Mouse (Mus musculus): ENCODE measurements around the gene Olfr124. TPM values are rescaled to one million over a fixed set of nuclear protein-coding genes. Genes with fewer than 3 reads are reported as not detected.

Olfr124 gene
- total and polyA plus RNA-seq, 3 experiments: not detected

- no peak for DNase-seq (ENCODE audit: low read depth, low spot score)
- Histone ChIP-seq H3K9me3 (replicated peaks; ENCODE audit: insufficient read depth, low read length) (no peaks in the 10 kb centered on the region), H3K36me3 (ENCODE audit: control insufficient read depth in 1 of 2, insufficient read depth in 2 of 2, low read length in 2 of 2) (no peaks in the 10 kb centered on the region), H3K9ac (ENCODE audit: control insufficient read depth, low read depth, low read length, poor library complexity, severe bottlenecking) (no peak within 1 kb of the TSS), H3K27me3 (ENCODE audit: control insufficient read depth in 1 of 2, insufficient read depth in 2 of 2, low read length in 2 of 2) (no peaks in the 10 kb centered on the region), H3K4me3 (ENCODE audit: control insufficient read depth in 1 of 2, insufficient read depth in 1 of 2, low read depth in 2 of 2, low read length in 2 of 2) (no peak within 1 kb of the TSS), H3K79me2 (ENCODE audit: control insufficient read depth, insufficient read depth, low read length, poor library complexity) (no peaks in the 10 kb centered on the region), H3K27ac (ENCODE audit: control insufficient read depth, low read depth, low read length) (no peak within 1 kb of the TSS), H3K4me1 (ENCODE audit: control insufficient read depth in 1 of 2, insufficient read depth in 2 of 2, low read length in 2 of 2) (no peaks in the 10 kb centered on the region)
- TF ChIP-seq CHD1 (IDR thresholded peaks at IDR 0.05; ENCODE audit: low read depth, low read length) (no peak), RCOR1 (IDR thresholded peaks at IDR 0.05; ENCODE audit: low read depth, low read length) (no peak)
Measured at GRCm38 (mm10) chr17:37847183-37847582, 47.5 kb downstream of the Olfr124 start, which contains the start of gene Olfr126. Gene Olfr126 (plus strand): TSS chr17:37847483.

Other genes starting within 250 kb of the Olfr124 start
- not detected in 2 replicates for gene Olfr112, start 230.4 kb upstream of the Olfr124 start, total RNA-seq (2012; rRNA removed)
- not detected for gene Olfr112, start 230.4 kb upstream of the Olfr124 start, polyA plus RNA-seq (2012; ENCODE audit: insufficient read depth in 1 of 2, insufficient read length in 2 of 2, low read depth in 1 of 2, low replicate concordance in 2 of 2, missing spikeins in 1 of 2)
- gene Olfr113, start 222.2 kb upstream of the Olfr124 start, total RNA-seq (2012; rRNA removed): not detected in 2 replicates
- not detected for gene Olfr113, start 222.2 kb upstream of the Olfr124 start, polyA plus RNA-seq (2012; ENCODE audit: insufficient read depth in 1 of 2, insufficient read length in 2 of 2, low read depth in 1 of 2, low replicate concordance in 2 of 2, missing spikeins in 1 of 2)
- gene Olfr114, start 207.1 kb upstream of the Olfr124 start, total RNA-seq (2012; rRNA removed): not detected in 2 replicates
- gene Olfr114, start 207.1 kb upstream of the Olfr124 start, polyA plus RNA-seq (2012; ENCODE audit: insufficient read depth in 1 of 2, insufficient read length in 2 of 2, low read depth in 1 of 2, low replicate concordance in 2 of 2, missing spikeins in 1 of 2): not detected
- gene Olfr115, start 172.8 kb upstream of the Olfr124 start, total RNA-seq (2012; rRNA removed): not detected in 2 replicates
- not detected for gene Olfr115, start 172.8 kb upstream of the Olfr124 start, polyA plus RNA-seq (2012; ENCODE audit: insufficient read depth in 1 of 2, insufficient read length in 2 of 2, low read depth in 1 of 2, low replicate concordance in 2 of 2, missing spikeins in 1 of 2)
- gene Olfr116, start 172.7 kb upstream of the Olfr124 start, total RNA-seq (2012; rRNA removed): not detected in 2 replicates
- gene Olfr116, start 172.7 kb upstream of the Olfr124 start, polyA plus RNA-seq (2012; ENCODE audit: insufficient read depth in 1 of 2, insufficient read length in 2 of 2, low read depth in 1 of 2, low replicate concordance in 2 of 2, missing spikeins in 1 of 2): not detected
- gene Olfr117, start 136.1 kb upstream of the Olfr124 start, total RNA-seq (2012; rRNA removed): not detected in 2 replicates
- gene Olfr117, start 136.1 kb upstream of the Olfr124 start, polyA plus RNA-seq (2012; ENCODE audit: insufficient read depth in 1 of 2, insufficient read length in 2 of 2, low read depth in 1 of 2, low replicate concordance in 2 of 2, missing spikeins in 1 of 2): under 1 TPM in 1 of 2 experiments, not detected in 1; 0.03 TPM
- not detected in 2 replicates for gene Olfr118, start 132.9 kb upstream of the Olfr124 start, total RNA-seq (2012; rRNA removed)
- not detected for gene Olfr118, start 132.9 kb upstream of the Olfr124 start, polyA plus RNA-seq (2012; ENCODE audit: insufficient read depth in 1 of 2, insufficient read length in 2 of 2, low read depth in 1 of 2, low replicate concordance in 2 of 2, missing spikeins in 1 of 2)
- gene Olfr119, start 103.3 kb upstream of the Olfr124 start, total RNA-seq (2012; rRNA removed): not detected in 2 replicates
- not detected for gene Olfr119, start 103.3 kb upstream of the Olfr124 start, polyA plus RNA-seq (2012; ENCODE audit: insufficient read depth in 1 of 2, insufficient read length in 2 of 2, low read depth in 1 of 2, low replicate concordance in 2 of 2, missing spikeins in 1 of 2)
- gene Olfr120, start 78.1 kb upstream of the Olfr124 start, total RNA-seq (2012; rRNA removed): not detected in 2 replicates
- gene Olfr120, start 78.1 kb upstream of the Olfr124 start, polyA plus RNA-seq (2012; ENCODE audit: insufficient read depth in 1 of 2, insufficient read length in 2 of 2, low read depth in 1 of 2, low replicate concordance in 2 of 2, missing spikeins in 1 of 2): not detected
- gene Olfr121, start 51.0 kb upstream of the Olfr124 start, total RNA-seq (2012; rRNA removed): not detected in 2 replicates
- not detected for gene Olfr121, start 51.0 kb upstream of the Olfr124 start, polyA plus RNA-seq (2012; ENCODE audit: insufficient read depth in 1 of 2, insufficient read length in 2 of 2, low read depth in 1 of 2, low replicate concordance in 2 of 2, missing spikeins in 1 of 2)
- not detected in 2 replicates for gene Olfr122, start 31.3 kb upstream of the Olfr124 start, total RNA-seq (2012; rRNA removed)
- gene Olfr122, start 31.3 kb upstream of the Olfr124 start, polyA plus RNA-seq (2012; ENCODE audit: insufficient read depth in 1 of 2, insufficient read length in 2 of 2, low read depth in 1 of 2, low replicate concordance in 2 of 2, missing spikeins in 1 of 2): not detected
- not detected in 2 replicates for gene Olfr123, start 6.4 kb upstream of the Olfr124 start, total RNA-seq (2012; rRNA removed)
- gene Olfr123, start 6.4 kb upstream of the Olfr124 start, polyA plus RNA-seq (2012; ENCODE audit: insufficient read depth in 1 of 2, insufficient read length in 2 of 2, low read depth in 1 of 2, low replicate concordance in 2 of 2, missing spikeins in 1 of 2): not detected
- gene Olfr125, start 33.1 kb downstream of the Olfr124 start, total RNA-seq (2012; rRNA removed): not detected in 2 replicates
- not detected for gene Olfr125, start 33.1 kb downstream of the Olfr124 start, polyA plus RNA-seq (2012; ENCODE audit: insufficient read depth in 1 of 2, insufficient read length in 2 of 2, low read depth in 1 of 2, low replicate concordance in 2 of 2, missing spikeins in 1 of 2)
- not detected in 2 replicates for gene Olfr126, start 47.6 kb downstream of the Olfr124 start, total RNA-seq (2012; rRNA removed)
- not detected for gene Olfr126, start 47.6 kb downstream of the Olfr124 start, polyA plus RNA-seq (2012; ENCODE audit: insufficient read depth in 1 of 2, insufficient read length in 2 of 2, low read depth in 1 of 2, low replicate concordance in 2 of 2, missing spikeins in 1 of 2)
- gene Olfr127, start 100.5 kb downstream of the Olfr124 start, total RNA-seq (2012; rRNA removed): not detected in 2 replicates
- gene Olfr127, start 100.5 kb downstream of the Olfr124 start, polyA plus RNA-seq (2012; ENCODE audit: insufficient read depth in 1 of 2, insufficient read length in 2 of 2, low read depth in 1 of 2, low replicate concordance in 2 of 2, missing spikeins in 1 of 2): under 1 TPM in 1 of 2 experiments, not detected in 1; 0.11 TPM
- not detected in 2 replicates for gene Olfr128, start 120.7 kb downstream of the Olfr124 start, total RNA-seq (2012; rRNA removed)
- not detected for gene Olfr128, start 120.7 kb downstream of the Olfr124 start, polyA plus RNA-seq (2012; ENCODE audit: insufficient read depth in 1 of 2, insufficient read length in 2 of 2, low read depth in 1 of 2, low replicate concordance in 2 of 2, missing spikeins in 1 of 2)
- gene Olfr761, start 153.2 kb downstream of the Olfr124 start, total RNA-seq (2012; rRNA removed): not detected in 2 replicates
- gene Olfr761, start 153.2 kb downstream of the Olfr124 start, polyA plus RNA-seq (2012; ENCODE audit: insufficient read depth in 1 of 2, insufficient read length in 2 of 2, low read depth in 1 of 2, low replicate concordance in 2 of 2, missing spikeins in 1 of 2): not detected